Mouse (Mus musculus) neural tube, embryonic 11.5 days (tissue): ENCODE results near the gene Sp1. TPM values are rescaled to one million over a fixed set of nuclear protein-coding genes. Genes with fewer than 3 reads are reported as not detected.

Source experiments
- ATAC-seq: fragments of 200-750 bp; cut with Nextera tagmentation; 2 replicates; pipeline ENCODE4 v1.8.0; 2017; ENCODE audit warnings: moderate number of reproducible peaks, mild to moderate bottlenecking, moderate TSS enrichment, moderate library complexity; ENCODE audit not compliant: insufficient read depth, low FRiP score, low TSS enrichment
- DNase-seq: peaks from one replicate; pipeline ENCODE4 v3.0.0-alpha.2; 2015; ENCODE audit warnings: low spot score
- H3K27ac ChIP-seq: fragments of 300-500 bp; sonication (generic); 2 replicates; pipeline ENCODE4 v1.5.1; 2014; ENCODE audit warnings: low read depth, mild to moderate bottlenecking, low read length
- H3K27me3 ChIP-seq: fragments of 300-500 bp; sonication (generic); 2 replicates; pipeline ENCODE4 v1.6.1; 2014; ENCODE audit warnings: mild to moderate bottlenecking, low read length, mixed read lengths; ENCODE audit not compliant: control insufficient read depth, insufficient read depth
- H3K36me3 ChIP-seq: fragments of 300-500 bp; sonication (generic); 2 replicates; pipeline ENCODE4 v1.6.1; 2014; ENCODE audit warnings: mild to moderate bottlenecking, low read length, moderate library complexity, mixed read lengths; ENCODE audit not compliant: control insufficient read depth, insufficient read depth
- H3K4me1 ChIP-seq: fragments of 300-500 bp; sonication (generic); 2 replicates; pipeline ENCODE4 v1.6.1; 2014; ENCODE audit warnings: low read length, mixed read lengths; ENCODE audit not compliant: control insufficient read depth, insufficient read depth
- H3K4me2 ChIP-seq: fragments of 300-500 bp; sonication (generic); 2 replicates; pipeline ENCODE4 v1.6.1; 2014; ENCODE audit warnings: low read depth, mild to moderate bottlenecking, moderate library complexity
- H3K4me3 ChIP-seq: fragments of 300-500 bp; sonication (generic); 2 replicates; pipeline ENCODE4 v1.5.1; 2014; ENCODE audit warnings: low read depth, low read length
- H3K9ac ChIP-seq: fragments of 300-500 bp; sonication (generic); 2 replicates; pipeline ENCODE4 v1.6.1; 2014; ENCODE audit warnings: mild to moderate bottlenecking, low read length
- H3K9me3 ChIP-seq: fragments of 300-500 bp; sonication (generic); 2 replicates; pipeline ENCODE4 v1.6.1; 2016; ENCODE audit warnings: low read length; ENCODE audit not compliant: control insufficient read depth
- WGBS: fragments of 180-500 bp; shearing (Covaris S2); extraction: QIAGEN DNeasy Blood & Tissue Kit; methylation state at CpG from one replicate; pipeline ENCODE4 v1.1.7; 2014; 5-methylcytosine and 5-hydroxymethylcytosine counted together
- polyA plus RNA-seq: library from polyadenylated mRNA; unstranded; fragments of >200 nt; fragmentation: Nextera tagmentation; extraction: Ambion mirVana; gene quantifications from 2 replicates; pipeline ENCODE4 v1.2.1, GENCODE M21; 2014

Sp1 gene
- polyA plus RNA-seq, 1 experiment from 2014 or later: 11.1 TPM

GRCm38 (mm10) chr15:102445146-102445545 lies 39.2 kb downstream of the Sp1 start, which contains the start of gene Amhr2:
TSS of gene Amhr2 (plus strand) at chr15:102445367.
- ATAC-seq (no peak), DNase-seq (no peak)
- Histone ChIP-seq H3K36me3 (no peaks in the 10 kb centered on the region), H3K4me1 (no peaks in the 10 kb centered on the region), H3K27me3 (no peaks in the 10 kb centered on the region), H3K27ac (no peak within 1 kb of the TSS), H3K9me3 (no peaks in the 10 kb centered on the region), H3K9ac (0 out of 2 replicates have a peak within 1 kb of the TSS, but pooled peaks have one; percentile 2), H3K4me3 (no peak within 1 kb of the TSS), H3K4me2 (no peak within 1 kb of the TSS)
- WGBS: 64% methylated on average over 8 of the region's 8 CpGs

DNA sequence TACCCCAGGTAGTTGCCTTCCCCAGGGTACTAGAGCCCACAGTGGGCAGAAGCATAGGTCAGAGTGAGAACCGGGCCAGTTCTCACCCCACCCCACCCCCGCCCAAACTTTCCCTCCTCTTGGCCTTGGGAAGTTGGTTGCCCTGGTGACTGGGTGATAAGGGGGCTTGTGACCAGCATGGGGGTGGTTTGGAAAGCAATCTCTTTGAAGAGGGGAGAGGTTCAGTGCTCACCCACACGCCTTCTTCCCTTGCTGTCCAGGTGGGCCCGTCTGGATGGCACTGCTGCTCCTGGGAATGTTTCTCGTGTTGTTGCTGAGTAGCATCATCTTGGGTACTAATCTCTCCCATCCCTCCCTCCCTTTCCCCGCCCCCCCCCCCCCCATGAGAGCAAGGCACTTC lies 40.5 kb downstream of the Sp1 start:
- Histone ChIP-seq H3K27ac (no peak overlapping the region), H3K9me3 (no peaks in the 10 kb centered on the region), H3K4me1 (no peaks in the 10 kb centered on the region), H3K27me3 (no peaks in the 10 kb centered on the region), H3K4me3 (no peak overlapping the region), H3K4me2 (no peak overlapping the region), H3K36me3 (no peaks in the 10 kb centered on the region), H3K9ac (no peak overlapping the region)
- 66% methylated on average over 5 of the region's 6 CpGs for WGBS
- ATAC-seq: no peak
- no peak for DNase-seq

GRCm38 (mm10) chr15:102449366-102449765 lies 43.4 kb downstream of the Sp1 start:
- Histone ChIP-seq H3K4me1 (no peaks in the 10 kb centered on the region), H3K27me3 (no peaks in the 10 kb centered on the region), H3K9ac (no peak overlapping the region), H3K27ac (no peak overlapping the region), H3K9me3 (no peaks in the 10 kb centered on the region), H3K4me3 (no peak overlapping the region), H3K4me2 (no peak overlapping the region), H3K36me3 (no peaks in the 10 kb centered on the region)
- DNase-seq: no peak
- WGBS: 55% methylated on average over 8 of the region's 8 CpGs
- ATAC-seq: no peak

DNA sequence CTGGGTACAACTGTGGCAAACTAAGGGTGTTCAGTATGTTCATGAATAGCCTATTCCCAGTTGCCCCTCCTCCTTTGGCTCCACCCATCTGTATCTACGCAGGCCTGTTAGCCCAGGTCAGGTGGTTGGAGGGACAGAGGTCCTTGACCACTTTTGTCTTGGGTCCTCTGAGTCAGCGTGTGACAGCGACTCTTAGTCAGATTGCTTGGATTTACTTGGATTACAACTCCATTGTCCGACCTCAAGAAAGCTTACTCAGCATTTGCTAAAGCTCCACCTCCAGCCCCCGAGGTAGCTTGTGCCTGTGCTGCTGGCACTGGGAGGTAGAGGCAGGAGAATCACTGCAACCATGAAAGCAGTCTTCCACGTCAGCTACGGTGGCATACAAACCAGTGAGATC lies 45.0 kb downstream of the Sp1 start:
- no peak for DNase-seq
- H3K27me3 ChIP-seq: no peaks in the 10 kb centered on the region
- H3K36me3 ChIP-seq: no peaks in the 10 kb centered on the region
- H3K27ac ChIP-seq: no peak overlapping the region
- H3K4me1 ChIP-seq: no peaks in the 10 kb centered on the region
- no peaks in the 10 kb centered on the region for H3K9me3 ChIP-seq
- no peak overlapping the region for H3K4me2 ChIP-seq
- H3K4me3 ChIP-seq: no peak overlapping the region
- H3K9ac ChIP-seq: no peak overlapping the region
- WGBS: 45% methylated on average over 7 of the region's 7 CpGs
- ATAC-seq: no peak

GRCm38 (mm10) chr15:102451666-102452430 lies 45.9 kb downstream of the Sp1 start:
- DNase-seq (no peak), ATAC-seq (no peak)
- no peaks in the 10 kb centered on the region for H3K9me3 ChIP-seq
- no peaks in the 10 kb centered on the region for H3K27me3 ChIP-seq
- no peak overlapping the region for H3K4me3 ChIP-seq
- H3K27ac ChIP-seq: no peak overlapping the region
- H3K9ac ChIP-seq: no peak overlapping the region
- WGBS: 87% methylated on average over 26 of the region's 26 CpGs
- no peaks in the 10 kb centered on the region for H3K4me1 ChIP-seq
- no peak overlapping the region for H3K4me2 ChIP-seq
- no peaks in the 10 kb centered on the region for H3K36me3 ChIP-seq

GRCm38 (mm10) chr15:102455993-102456392 lies 50.0 kb downstream of the Sp1 start:
- DNase-seq (no peak), ATAC-seq (no peak)
- H3K4me3 ChIP-seq: no peak overlapping the region
- no peak overlapping the region for H3K4me2 ChIP-seq
- H3K9me3 ChIP-seq: no peaks in the 10 kb centered on the region
- no peaks in the 10 kb centered on the region for H3K4me1 ChIP-seq
- no peak overlapping the region for H3K9ac ChIP-seq
- H3K27ac ChIP-seq: no peak overlapping the region
- no peaks in the 10 kb centered on the region for H3K36me3 ChIP-seq
- 45% methylated on average over 6 of the region's 6 CpGs for WGBS
- no peaks in the 10 kb centered on the region for H3K27me3 ChIP-seq

DNA sequence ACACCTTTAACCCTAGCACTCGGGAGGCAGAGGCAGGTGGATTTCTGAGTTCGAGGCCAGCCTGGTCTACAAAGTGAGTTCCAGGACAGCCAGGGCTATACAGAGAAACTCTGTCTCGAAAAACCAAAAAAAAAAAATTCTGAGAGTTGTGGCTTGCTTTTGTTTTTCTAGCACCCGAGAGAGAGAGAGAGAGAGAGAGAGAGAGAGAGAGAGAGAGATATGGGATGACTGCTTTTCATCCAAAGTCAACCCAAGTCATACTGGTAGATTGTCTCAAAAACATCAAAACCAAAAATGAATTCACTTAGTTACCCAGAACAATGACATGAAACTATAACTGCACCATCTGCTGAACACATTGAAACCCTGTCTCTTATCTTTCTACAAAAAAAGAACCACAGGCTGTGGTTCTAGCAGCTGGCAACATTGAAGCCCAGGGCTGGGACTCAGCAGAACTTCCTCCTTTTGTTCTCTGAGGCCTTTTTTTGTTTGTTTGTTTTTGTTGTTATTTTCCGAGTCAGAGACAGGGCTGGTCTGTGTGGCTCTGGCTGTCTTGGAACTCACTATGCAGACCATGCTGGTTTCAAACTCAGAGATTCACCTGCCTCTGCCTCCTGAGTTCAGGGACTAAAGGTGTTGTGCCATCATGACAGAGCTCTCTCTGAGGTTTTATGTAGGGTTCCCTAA lies 52.2 kb downstream of the Sp1 start:
- DNase-seq (no peak), ATAC-seq (no peak)
- no peaks in the 10 kb centered on the region for H3K27me3 ChIP-seq
- H3K9me3 ChIP-seq: no peaks in the 10 kb centered on the region
- 68% methylated on average over 5 of the region's 5 CpGs for WGBS
- no peaks in the 10 kb centered on the region for H3K36me3 ChIP-seq
- no peaks in the 10 kb centered on the region for H3K4me1 ChIP-seq
- H3K27ac ChIP-seq: no peak overlapping the region
- H3K9ac ChIP-seq: no peak overlapping the region
- peak overlapping the region; percentile 30; the same call in 1 of the 2 replicates for H3K4me3 ChIP-seq
- H3K4me2 ChIP-seq: peak overlapping the region; percentile 41

DNA sequence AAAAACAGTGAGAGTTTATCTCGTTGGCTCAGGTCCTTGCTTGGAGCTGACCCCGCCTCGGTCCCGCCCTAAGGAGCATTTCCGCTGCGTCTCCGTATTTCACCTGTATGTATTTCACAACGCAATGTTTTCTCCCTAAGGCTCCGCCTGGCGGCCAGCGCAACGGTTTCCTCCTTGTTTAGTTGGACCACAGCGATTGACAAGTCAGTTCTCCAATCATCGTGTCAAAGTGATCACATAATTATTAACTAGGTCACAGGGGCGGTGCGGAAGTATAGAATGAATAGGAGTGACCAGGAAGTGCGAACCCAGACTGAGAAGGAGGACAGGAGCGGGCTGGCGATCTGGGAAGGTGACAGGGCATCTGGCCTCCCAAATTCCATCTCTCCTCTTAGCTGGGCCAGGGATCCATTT lies 53.0 kb downstream of the Sp1 start, which contains the start of gene Prr13:
Gene Prr13, plus strand, starts transcription at position 125 of the 414 bp plus-strand sequence.
- Histone ChIP-seq H3K36me3 (no peaks in the 10 kb centered on the region), H3K27ac (no peak within 1 kb of the TSS), H3K9ac (peak within 1 kb of the TSS; percentile 1; the same call in 1 of the 2 replicates), H3K4me3 (peak within 1 kb of the TSS; percentile 30), H3K27me3 (no peaks in the 10 kb centered on the region), H3K4me1 (no peaks in the 10 kb centered on the region), H3K4me2 (peak within 1 kb of the TSS; percentile 41), H3K9me3 (no peaks in the 10 kb centered on the region)
- WGBS: under 1% methylated on average over 19 of the region's 19 CpGs
- ATAC-seq: peak; percentile 48; the same call in 1 of the 2 replicates
- DNase-seq: peak; percentile 82
